Mouse (Mus musculus) liver, adult 2 months (tissue): ENCODE results near the gene Nr5a1.
A peak's percentile ranks its signal among the peaks of the same experiment; 100 is the strongest.

Source experiments
- CTCF ChIP-seq: fragments of 200-500 bp; IDR thresholded peaks from 2 replicates; pipeline ENCODE4 v1.5.1; 2011; ENCODE audit warnings: low read depth, low read length, control low read depth
- POLR2A ChIP-seq: fragments of 200-500 bp; IDR thresholded peaks from 2 replicates; pipeline ENCODE4 v1.6.1; 2011; ENCODE audit warnings: low read length, control low read depth; ENCODE audit not compliant: insufficient read depth; ENCODE audit errors: extremely low read depth

DNA sequence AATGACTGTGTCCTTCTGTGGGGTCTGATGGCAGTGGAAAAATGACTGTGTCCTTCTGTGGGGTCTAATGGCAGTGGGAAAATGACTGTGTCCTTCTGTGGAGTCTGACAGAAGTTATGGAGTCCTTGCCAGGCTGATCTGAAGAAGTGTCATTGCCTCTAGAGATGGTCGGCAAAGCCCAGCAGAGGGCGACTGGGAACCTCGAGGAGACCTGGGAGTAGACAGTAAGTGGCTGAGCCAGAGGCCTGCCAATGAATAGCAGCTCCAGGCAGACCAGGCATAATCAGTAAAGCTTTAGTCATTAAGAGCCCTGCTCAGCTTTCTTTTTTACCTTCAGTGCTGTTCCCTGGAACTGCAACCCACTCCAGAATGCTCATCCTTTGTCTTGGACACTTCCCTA lies 68.4 kb downstream of the Nr5a1 start:
- TF ChIP-seq CTCF, result peak; percentile 82
- no peak for TF ChIP-seq POLR2A
